Mouse (Mus musculus) macrophage (primary cell): Measurements from ENCODE around the gene Fis1. TPM values are rescaled to one million over a fixed set of nuclear protein-coding genes. Genes with fewer than 3 reads are reported as not detected.

Experiments
- H3K27ac ChIP-seq: fragments of 350-480 bp; formaldehyde crosslinking; 2 replicates; pipeline ENCODE4 v1.9.0; 2021
- H3K36me3 ChIP-seq: fragments of 350-480 bp; formaldehyde crosslinking; 2 replicates; pipeline ENCODE4 v1.9.0; 2021; ENCODE audit errors: inconsistent target
- H3K4me3 ChIP-seq: fragments of 350-480 bp; formaldehyde crosslinking; 2 replicates; pipeline ENCODE4 v1.9.0; 2021; ENCODE audit errors: inconsistent target
- H3K79me2 ChIP-seq: fragments of 350-480 bp; formaldehyde crosslinking; 2 replicates; pipeline ENCODE4 v1.9.0; 2021; ENCODE audit errors: inconsistent target
- WGBS: methylation state at CpG from one replicate; pipeline ENCODE4 v1.1.7; 2026; ENCODE audit warnings: inconsistent platforms; ENCODE audit not compliant: missing documents; 5-methylcytosine and 5-hydroxymethylcytosine counted together
- polyA plus RNA-seq: library from polyadenylated mRNA; stranded (reverse); fragments of 250-400 nt; gene quantifications from 3 replicates; pipeline ENCODE4 v1.2.4, GENCODE M21; 2018; ENCODE audit warnings: inconsistent platforms
- total RNA-seq, 78 experiments: library from RNA; depleted of rRNA; stranded (reverse); fragments of 250-400 nt; gene quantifications; 1 replicate in 9 of 78; 2 replicates in 24 of 78; 3 replicates in 43 of 78; 4 replicates in 2 of 78; pipeline ENCODE4 v1.2.4; 2018; ENCODE audit warnings: inconsistent platforms in 56 of 78

Fis1 gene
- 10 to 100 TPM; 18.4 to 54.2 (median 37.2) TPM for total RNA-seq (2018; cell fraction: chromatin; rRNA removed)
- 100 to 1,000 TPM; 161 to 234 (median 205) TPM for total RNA-seq (2018; cell fraction: cytosol; rRNA removed)
- 10 to 100 TPM; 35.0 to 87.4 (median 55.9) TPM for total RNA-seq (2018; cell fraction: nucleus; rRNA removed)
- 118 to 217 TPM (median 182 TPM) in 3 replicates for polyA plus RNA-seq

DNA sequence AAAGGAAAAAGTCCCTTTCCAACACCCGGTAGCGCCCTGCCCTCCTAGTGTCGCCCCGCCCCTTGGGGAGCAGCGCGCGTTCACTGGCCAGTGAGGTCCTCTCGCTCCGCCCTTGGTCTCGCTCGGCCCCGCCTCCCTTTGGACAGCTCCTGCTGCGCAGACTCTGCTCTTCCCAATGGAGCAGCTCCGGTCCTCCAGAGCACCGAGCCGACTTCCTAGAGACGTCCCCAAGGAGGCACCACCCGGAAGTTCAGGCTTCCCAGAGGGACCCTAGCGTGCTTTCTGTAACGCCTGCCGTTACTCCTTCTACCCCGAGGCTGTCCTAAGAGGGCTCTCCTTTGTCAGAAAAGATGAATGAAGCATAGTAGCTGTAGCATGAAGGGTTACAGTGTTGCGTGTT is at the start of gene Fis1:
Gene Fis1, plus strand, starts transcription at position 261 of the 400 bp plus-strand sequence.
- H3K27ac ChIP-seq: peak within 1 kb of the TSS; percentile 60
- under 1% methylated on average over 23 of the region's 23 CpGs for WGBS
- H3K79me2 ChIP-seq: peaks cover 40% of the 10 kb centered on the region
- H3K4me3 ChIP-seq: peak within 1 kb of the TSS; percentile 89
- H3K36me3 ChIP-seq: no peaks in the 10 kb centered on the region

DNA sequence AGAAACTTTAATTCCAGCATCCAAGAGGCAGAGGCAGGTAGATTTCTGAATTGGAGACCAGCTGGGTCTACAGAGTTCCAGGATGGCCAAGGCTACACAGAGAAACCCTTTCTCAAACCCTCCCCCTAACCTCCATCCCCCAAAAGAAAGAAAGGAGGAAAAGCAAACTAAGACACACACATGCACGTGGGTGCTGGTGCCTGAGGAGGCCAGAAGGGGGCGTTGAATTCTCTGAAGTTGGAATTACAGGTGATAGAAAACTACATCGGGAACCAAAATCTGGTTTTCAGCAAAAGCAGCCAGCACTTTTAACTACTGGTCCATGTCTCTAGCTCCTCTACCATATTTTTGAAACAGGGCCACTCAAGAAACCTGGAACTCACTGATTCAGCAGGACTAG is 48.5 kb upstream of the Fis1 start:
- no peaks in the 10 kb centered on the region for H3K36me3 ChIP-seq
- no peak overlapping the region for H3K4me3 ChIP-seq
- H3K79me2 ChIP-seq: peaks cover 9% of the 10 kb centered on the region
- 69% methylated on average over 3 of the region's 3 CpGs for WGBS
- H3K27ac ChIP-seq: no peak overlapping the region

DNA sequence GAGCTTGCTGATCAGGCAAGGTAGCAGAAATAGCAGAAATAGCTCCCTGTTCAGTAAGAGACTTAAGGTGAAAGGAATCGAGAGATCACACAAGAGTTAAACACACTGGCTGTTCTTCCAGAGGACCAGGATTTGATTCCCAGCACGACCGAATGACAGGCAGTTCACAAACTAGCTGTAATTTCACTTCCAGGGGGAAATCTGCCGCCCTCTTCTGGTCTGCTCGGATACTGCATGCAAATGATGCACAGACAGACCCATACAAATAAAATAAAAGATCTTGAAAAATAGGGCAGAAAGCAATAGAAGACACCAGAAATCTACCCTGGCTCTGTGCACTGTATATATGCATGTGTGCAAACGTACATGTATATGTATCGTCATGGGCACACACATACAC is 47.4 kb upstream of the Fis1 start:
- Histone ChIP-seq H3K79me2 (peaks cover 18% of the 10 kb centered on the region), H3K4me3 (no peak overlapping the region), H3K27ac (no peak overlapping the region), H3K36me3 (no peaks in the 10 kb centered on the region; the same call in 1 of the 2 replicates)
- 61% methylated on average over 7 of the region's 7 CpGs for WGBS

DNA sequence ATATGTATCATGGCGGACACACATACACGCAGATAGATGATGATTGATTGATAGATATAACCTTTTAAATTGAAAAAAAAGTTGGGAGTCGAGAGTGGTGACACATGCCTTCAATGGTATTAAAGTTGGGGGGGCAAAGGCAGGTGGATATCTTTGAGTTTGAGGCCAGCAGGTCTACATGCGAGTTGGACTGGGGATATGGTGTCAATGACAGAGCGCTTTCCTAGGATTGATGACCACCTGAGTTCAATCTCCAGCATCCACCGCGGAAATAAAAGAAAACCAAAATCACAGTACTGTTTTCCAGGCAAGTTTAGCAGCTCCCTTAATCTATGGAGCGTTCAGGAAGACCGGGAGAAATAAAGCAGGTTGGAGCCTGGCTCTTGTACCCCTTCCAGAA is 45.5 kb upstream of the Fis1 start:
- H3K4me3 ChIP-seq: peak overlapping the region; percentile 82
- H3K27ac ChIP-seq: no peak overlapping the region
- peaks cover 19% of the 10 kb centered on the region for H3K36me3 ChIP-seq
- peaks cover 18% of the 10 kb centered on the region for H3K79me2 ChIP-seq
- 55% methylated on average over 9 of the region's 9 CpGs for WGBS

DNA sequence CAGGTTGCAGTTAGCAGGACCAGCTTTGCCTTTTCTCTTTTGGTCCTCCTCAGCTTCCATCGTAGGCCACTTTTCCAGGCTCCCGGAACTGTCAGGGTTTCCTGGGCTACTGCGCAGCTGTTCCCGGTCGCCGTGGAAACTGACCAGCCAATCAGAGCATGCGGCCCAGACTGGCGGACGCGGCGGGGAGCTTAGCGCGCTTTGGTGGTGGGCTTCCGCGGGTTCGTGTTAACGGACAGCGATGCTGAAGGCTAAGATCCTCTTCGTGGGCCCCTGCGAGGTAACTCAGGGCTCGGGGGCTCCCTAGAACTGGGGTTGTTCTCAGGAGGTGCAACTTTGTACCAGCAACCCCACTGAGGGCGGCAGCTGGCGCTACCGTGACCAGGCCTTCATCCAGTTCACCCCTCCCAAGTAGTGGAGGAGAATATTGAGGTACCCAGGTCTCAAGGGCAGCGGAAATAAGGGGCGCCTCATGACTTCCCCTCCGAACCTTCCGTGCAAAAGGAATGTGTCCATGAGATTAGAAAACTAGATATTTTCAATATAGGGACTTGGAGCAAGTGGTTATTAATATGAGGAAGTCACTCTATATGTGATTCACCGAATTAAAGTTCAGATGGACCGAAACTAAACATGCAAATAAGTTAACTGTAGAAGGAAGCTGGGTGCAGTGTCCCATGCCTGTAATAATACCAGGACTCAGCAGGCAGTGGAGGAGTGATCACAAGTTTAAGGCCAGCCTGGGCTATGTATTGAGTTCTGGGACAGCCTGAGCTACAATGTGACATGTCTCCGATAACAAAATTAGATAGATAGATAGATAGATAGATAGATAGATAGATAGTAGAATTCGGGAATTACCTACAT is 44.9 kb upstream of the Fis1 start, which contains the start of gene Ift22:
Gene Ift22, plus strand, starts transcription at position 160 of the 867 bp plus-strand sequence.
- H3K4me3 ChIP-seq: peak within 1 kb of the TSS; percentile 82
- 5% methylated on average over 32 of the region's 32 CpGs for WGBS
- H3K36me3 ChIP-seq: peaks cover 25% of the 10 kb centered on the region
- H3K27ac ChIP-seq: peak within 1 kb of the TSS; percentile 47
- peaks cover 18% of the 10 kb centered on the region for H3K79me2 ChIP-seq

DNA sequence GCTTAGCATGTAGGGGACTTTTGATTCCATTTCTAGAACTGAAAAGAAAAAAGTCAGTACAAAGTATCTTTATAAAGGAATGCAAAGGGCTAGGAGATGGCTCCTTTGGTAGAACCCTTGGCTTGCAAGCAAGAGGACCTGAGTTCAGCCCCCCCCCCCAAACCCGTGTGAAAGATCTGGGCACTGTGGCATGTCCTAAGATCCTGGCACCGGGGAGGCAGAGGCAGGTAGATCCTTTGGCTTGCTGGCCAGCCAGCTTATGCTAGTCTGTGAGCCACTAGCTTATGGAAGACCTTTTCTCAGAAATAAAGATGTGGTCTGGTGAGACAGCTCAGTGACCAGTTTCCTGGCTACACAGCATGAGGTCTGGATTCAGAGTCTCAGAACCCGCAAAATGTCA is 38.9 kb upstream of the Fis1 start:
- Histone ChIP-seq H3K79me2 (peaks cover 14% of the 10 kb centered on the region), H3K27ac (no peak overlapping the region), H3K4me3 (no peak overlapping the region), H3K36me3 (peaks cover 30% of the 10 kb centered on the region)
- WGBS: 90% methylated on average over 3 of the region's 3 CpGs

DNA sequence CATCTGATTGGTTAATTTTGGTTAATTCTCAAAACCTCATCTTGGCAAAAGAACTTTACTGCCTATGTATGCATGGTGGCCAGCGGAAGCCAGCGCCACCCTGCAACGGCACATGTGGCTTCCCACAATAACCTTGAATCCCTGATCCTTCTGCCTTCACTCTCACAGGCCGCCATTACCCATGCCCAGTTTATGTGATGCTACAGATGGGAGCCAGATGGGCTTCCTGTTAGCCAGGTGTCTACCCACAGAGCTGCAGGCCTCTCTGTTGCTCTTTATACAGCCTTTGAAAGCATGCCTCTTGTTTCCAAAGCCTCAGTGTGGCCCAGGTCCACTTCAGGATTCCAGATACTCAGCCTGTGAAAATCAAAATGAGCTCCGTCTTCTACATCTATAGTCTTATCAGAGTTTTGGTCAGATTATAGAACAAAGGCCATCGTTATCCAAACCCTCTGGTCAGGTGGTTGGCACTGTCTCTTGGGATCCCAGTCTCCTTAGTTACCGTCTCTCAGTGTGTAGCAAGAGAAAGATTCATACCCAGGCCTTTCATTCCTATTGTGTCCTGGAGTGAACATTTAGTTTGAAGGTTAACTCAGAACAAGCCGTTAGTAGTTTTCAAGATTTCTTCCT is 35.3 kb upstream of the Fis1 start:
- Histone ChIP-seq H3K27ac (no peak overlapping the region), H3K4me3 (no peak overlapping the region), H3K79me2 (no peaks in the 10 kb centered on the region), H3K36me3 (peaks cover 10% of the 10 kb centered on the region)
- 98% methylated on average over 8 of the region's 8 CpGs for WGBS

DNA sequence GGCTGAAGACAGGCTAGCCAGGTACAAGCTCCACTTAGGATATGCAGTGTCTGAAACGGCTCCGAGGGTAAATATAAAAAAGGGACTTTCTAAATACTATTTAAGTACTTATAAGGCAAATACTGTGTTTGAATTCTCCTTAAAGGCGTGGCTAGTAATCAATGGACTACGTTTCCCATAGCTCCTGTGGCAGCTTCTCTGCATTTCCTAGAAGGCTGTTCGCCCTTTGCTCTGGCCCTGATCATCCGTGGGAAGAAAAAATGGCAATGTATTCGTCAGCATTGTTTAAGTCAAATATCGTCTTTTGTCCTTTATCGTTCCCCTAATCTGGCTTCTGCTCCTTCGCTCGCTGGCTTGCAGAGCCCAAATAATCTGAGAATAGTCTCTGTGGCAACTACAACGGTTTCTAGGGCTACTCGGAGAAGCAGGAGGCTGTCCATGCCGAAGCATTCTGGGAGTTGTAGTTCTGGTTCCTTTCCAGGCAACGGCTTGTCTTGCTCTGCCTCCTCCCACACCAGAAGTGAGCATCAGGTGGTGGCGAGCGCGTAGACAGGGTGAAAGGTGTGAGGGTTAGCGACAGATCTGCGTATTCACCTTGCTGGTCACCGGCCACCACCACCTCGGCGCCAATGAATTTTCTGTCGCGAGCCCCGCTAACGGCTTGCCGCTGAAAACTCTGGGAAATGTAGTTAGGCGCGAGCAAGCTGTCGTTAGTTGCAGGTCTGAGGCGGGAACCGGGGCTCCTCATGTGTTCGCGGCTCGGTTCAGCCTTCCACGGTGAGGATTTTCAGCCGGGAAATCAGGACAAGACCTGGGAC is 34.2 kb upstream of the Fis1 start:
- Histone ChIP-seq H3K4me3 (peak overlapping the region; percentile 66), H3K36me3 (no peaks in the 10 kb centered on the region; the same call in 1 of the 2 replicates), H3K79me2 (no peaks in the 10 kb centered on the region), H3K27ac (peak overlapping the region; percentile 25)
- WGBS: 1% methylated on average over 36 of the region's 38 CpGs

DNA sequence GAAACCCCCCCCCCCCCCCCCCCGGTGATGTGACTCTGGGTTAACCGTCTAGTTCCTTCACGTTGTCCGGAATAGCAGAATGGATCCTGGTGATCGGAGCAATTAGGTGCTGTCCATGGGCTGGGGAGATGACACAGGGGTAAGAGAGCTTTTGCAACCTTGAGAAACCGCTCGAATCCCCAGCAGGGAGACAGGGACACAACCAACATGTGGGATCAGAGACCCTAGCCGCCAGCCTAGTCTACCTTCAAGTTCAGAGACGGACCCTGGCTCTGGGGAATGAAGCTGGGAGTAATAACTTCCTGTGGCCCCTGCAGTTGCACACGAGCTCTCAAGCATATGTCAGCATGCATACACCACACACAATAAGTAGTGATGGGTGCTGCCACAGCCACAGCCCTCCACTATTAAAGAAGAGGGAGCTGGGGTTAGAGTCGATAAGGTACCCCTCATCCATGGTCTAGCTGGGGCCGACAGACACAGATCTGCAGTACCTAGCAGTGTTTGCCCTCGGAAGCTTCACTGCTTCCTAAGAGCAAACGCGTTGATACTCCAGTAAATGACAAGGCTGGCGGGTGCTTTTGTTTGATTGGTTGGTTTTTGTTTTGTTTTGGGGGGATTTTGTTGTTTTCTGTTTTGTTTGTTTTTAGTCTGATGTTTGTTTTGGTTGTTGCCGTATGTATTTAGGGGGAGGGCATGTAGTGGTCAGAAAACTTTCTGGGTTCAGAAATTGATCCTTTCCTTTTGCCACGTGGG is 33.4 kb upstream of the Fis1 start:
- no peak overlapping the region for H3K27ac ChIP-seq
- 22% methylated on average over 17 of the region's 18 CpGs for WGBS
- no peaks in the 10 kb centered on the region for H3K36me3 ChIP-seq
- peak overlapping the region; percentile 66 for H3K4me3 ChIP-seq
- no peaks in the 10 kb centered on the region for H3K79me2 ChIP-seq

DNA sequence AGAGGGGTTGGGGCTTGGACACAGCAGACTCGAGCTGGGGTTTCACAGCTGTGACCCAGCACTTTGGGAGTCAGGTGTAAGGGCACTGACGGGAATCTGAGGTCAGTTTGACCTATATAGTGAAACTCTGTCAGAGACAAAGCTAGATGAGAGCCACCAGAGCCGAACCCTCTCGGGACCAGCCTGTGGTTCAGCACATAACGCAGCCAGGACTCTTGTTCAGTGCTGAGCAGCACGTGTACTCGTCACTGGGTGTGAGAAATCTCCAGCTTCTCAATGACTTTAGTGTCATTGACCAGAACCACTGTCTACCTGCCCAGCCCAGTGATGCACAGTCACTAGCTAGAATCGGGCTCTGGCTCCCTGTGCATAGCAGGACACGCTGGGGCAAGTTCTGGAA is 30.2 kb upstream of the Fis1 start:
- WGBS: 97% methylated on average over 9 of the region's 9 CpGs

DNA sequence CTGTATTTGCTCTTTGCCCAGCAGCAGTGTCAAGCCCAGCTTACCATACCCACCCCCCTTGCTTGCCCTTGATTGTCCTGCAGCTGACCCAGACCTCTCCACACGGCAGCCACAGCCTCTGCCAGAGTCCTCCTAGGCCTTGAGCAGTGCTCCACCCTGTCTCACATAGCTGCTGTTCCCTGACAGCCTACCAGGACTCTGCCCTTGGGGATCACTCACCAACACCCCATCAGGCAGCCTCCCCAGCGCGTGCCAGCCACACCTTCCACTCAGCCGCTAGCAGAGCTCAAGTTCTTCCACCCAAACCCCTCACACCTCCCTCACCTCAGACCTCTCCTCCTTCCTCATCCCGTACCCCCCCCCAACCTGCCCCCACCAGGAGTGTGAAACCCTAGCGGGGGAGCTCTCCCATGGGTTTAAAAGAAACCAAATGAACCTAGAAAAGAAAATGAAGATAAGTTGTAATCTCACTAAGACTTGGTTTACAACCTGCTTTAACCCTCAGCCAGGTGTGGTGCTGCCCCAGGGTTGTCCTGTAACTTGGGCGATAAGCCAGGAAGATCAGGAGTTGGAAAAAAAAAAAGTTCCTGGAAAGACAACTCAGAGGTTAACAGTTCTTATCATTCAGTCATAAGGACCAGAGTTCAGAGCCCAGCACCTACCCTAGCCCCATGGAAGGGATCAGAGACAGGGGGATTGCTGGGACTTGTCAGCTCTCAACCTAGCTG is 29.2 kb upstream of the Fis1 start:
- Histone ChIP-seq H3K36me3 (no peaks in the 10 kb centered on the region), H3K4me3 (no peak overlapping the region), H3K79me2 (no peaks in the 10 kb centered on the region), H3K27ac (no peak overlapping the region)
- WGBS: 94% methylated on average over 6 of the region's 7 CpGs

More for the DNA sequence above, 30.2 kb upstream of the Fis1 start:
- no peaks in the 10 kb centered on the region for H3K79me2 ChIP-seq
- H3K36me3 ChIP-seq: no peaks in the 10 kb centered on the region
- H3K4me3 ChIP-seq: no peak overlapping the region
- no peak overlapping the region for H3K27ac ChIP-seq

DNA sequence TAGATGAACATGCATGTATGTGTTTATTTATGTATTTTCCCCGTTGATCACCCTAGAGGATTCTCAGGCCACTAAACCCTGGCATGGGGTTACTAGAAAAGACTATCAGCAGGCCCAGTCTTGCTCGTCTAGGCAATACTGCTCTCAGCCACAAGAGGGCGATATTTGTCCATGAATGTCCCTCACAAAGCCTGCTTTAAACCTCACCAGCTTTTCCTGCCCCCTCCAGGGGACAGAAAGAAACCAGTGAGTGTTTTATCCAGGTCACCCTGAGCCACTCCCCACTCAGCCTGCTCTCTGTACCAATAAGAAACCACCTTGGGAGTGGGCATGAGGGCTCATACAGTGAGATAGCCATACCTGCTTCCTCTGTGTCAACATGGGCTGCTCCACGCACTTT is 24.0 kb upstream of the Fis1 start:
- Histone ChIP-seq H3K36me3 (no peaks in the 10 kb centered on the region), H3K27ac (no peak overlapping the region), H3K4me3 (no peak overlapping the region), H3K79me2 (no peaks in the 10 kb centered on the region)
- WGBS: 23% methylated on average over 4 of the region's 4 CpGs

DNA sequence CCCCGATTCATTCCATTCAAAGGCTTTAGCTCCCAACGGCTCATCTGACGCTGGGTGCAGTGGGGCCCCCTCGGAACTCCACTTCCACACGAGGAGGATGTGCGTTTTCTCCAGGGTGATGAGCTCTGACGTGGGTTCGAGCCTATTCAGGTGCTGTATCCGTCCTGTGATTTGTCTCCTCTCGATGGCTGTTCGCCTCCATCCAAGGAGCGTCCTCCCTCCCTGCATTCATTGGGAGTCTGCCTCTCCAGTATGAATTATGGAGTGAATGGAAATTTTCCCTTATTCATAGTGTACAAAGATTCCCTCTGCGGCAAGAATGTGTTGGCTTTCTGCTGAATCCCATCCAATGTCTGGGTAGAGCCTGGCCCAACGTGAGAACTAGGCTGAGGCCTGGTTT is 21.2 kb upstream of the Fis1 start:
- H3K36me3 ChIP-seq: no peaks in the 10 kb centered on the region

More for the DNA sequence above, 21.2 kb upstream of the Fis1 start:
- H3K79me2 ChIP-seq: no peaks in the 10 kb centered on the region
- WGBS: 90% methylated on average over 14 of the region's 14 CpGs
- H3K27ac ChIP-seq: no peak overlapping the region
- H3K4me3 ChIP-seq: no peak overlapping the region
